Mouse (Mus musculus): ENCODE results near the gene Tuba1c. TPM values are rescaled to one million over a fixed set of nuclear protein-coding genes. Genes with fewer than 3 reads are reported as not detected.
"Not testable (repeated sequence)": the region's sequence is repeated elsewhere in the genome, so short reads cannot be mapped to it uniquely, and the experiment has no call there.

Gene Tuba1c
- total and polyA plus RNA-seq, 3 experiments, result 129 to 163 TPM; not detected in 1

DNA sequence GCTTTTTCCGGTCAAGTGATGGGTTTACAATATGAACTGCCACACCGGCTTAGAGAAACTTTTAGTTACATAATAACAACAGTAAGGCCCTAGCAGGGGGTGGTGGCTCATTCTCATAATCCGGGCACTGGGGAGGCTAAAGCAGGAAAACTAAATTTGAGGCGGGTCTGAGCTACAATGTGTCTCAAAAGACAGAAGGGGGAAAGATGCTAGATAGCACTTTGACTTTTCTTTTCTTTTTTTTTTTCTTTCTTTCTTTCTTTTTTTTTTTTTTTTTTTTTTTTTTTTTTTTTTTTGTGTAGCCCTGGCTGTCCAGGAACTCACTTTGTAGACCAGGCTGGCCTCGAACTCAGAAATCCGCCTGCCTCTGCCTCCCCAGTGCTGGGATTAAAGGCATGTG is 16.0 kb downstream of the Tuba1c start:
- H3K4me1 ChIP-seq (ENCODE audit: control insufficient read depth in 1 of 2, insufficient read depth in 2 of 2, low read length in 2 of 2); H3K79me2 ChIP-seq (ENCODE audit: control insufficient read depth, insufficient read depth, low read length, poor library complexity); DNase-seq (ENCODE audit: low read depth, low spot score); H3K4me3 ChIP-seq (ENCODE audit: control insufficient read depth in 1 of 2, insufficient read depth in 1 of 2, low read depth in 2 of 2, low read length in 2 of 2); H3K27ac ChIP-seq (ENCODE audit: control insufficient read depth, low read depth, low read length); H3K36me3 ChIP-seq (ENCODE audit: control insufficient read depth in 1 of 2, insufficient read depth in 2 of 2, low read length in 2 of 2); H3K9me3 ChIP-seq (replicated peaks; ENCODE audit: insufficient read depth, low read length); H3K27me3 ChIP-seq (ENCODE audit: control insufficient read depth in 1 of 2, insufficient read depth in 2 of 2, low read length in 2 of 2); H3K9ac ChIP-seq (ENCODE audit: control insufficient read depth, low read depth, low read length, poor library complexity, severe bottlenecking): not testable (repeated sequence)
- TF ChIP-seq ZNF384 (IDR thresholded peaks at IDR 0.05; ENCODE audit: low read depth, low read length), result peak; percentile 11; the same call in 1 of the 2 replicates

DNA sequence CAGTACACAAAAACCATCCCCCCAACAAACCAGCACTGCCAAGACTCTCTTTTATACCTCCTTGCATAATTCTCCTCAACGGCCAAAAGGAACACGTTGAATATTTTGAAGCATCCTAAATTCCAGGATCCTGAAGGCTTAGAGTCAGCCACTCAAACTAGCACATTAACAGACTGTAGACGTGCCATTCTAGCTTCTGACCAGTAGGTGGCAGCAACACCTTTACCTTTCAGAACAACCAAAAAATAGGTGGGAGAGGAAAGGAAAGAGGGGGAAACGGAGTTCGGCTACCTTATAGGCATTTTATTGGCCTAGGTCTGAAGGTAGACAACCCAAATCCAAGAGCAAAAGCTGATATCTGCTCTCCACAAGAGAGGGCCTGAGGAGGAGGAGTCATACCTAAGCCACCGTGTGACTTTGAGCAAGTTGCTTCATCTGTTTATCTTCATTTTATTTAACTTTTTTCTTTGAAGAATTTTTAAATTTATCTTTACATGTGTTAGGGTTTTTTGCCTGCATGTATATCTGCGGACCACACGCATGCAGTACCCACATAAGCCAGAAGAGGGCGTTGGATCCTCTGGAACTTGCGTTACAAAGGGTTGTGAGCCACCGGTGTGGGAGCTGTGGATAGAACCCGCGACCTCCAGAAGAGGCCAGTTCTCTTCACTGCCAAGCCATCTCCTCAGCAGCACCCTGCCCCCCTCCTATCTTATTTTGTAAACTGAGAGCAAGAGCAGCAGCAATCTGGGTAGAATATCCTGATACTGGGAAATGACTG is 20.0 kb downstream of the Tuba1c start:
- Histone ChIP-seq H3K79me2 (ENCODE audit: control insufficient read depth, insufficient read depth, low read length, poor library complexity) (no peaks in the 10 kb centered on the region), H3K9me3 (replicated peaks; ENCODE audit: insufficient read depth, low read length) (no peaks in the 10 kb centered on the region), H3K27ac (ENCODE audit: control insufficient read depth, low read depth, low read length) (peak overlapping the region; percentile 17; the same call in 1 of the 2 replicates), H3K4me3 (ENCODE audit: control insufficient read depth in 1 of 2, insufficient read depth in 1 of 2, low read depth in 2 of 2, low read length in 2 of 2) (peak overlapping the region; percentile 21 to 40; a peak in 3 of 4 replicates), H3K9ac (ENCODE audit: control insufficient read depth, low read depth, low read length, poor library complexity, severe bottlenecking) (peak overlapping the region; percentile 52), H3K27me3 (ENCODE audit: control insufficient read depth in 1 of 2, insufficient read depth in 2 of 2, low read length in 2 of 2) (peaks cover 0 to 5% of the 10 kb centered on the region in 2 experiments; a peak in 2 of 4 replicates), H3K36me3 (ENCODE audit: control insufficient read depth in 1 of 2, insufficient read depth in 2 of 2, low read length in 2 of 2) (peaks cover 0 to 3% of the 10 kb centered on the region in 2 experiments; a peak in 1 of 4 replicates), H3K4me1 (ENCODE audit: control insufficient read depth in 1 of 2, insufficient read depth in 2 of 2, low read length in 2 of 2) (peaks cover 2% of the 10 kb centered on the region in 2 experiments; a peak in 2 of 4 replicates)
- peak; percentile 85 for DNase-seq (ENCODE audit: low read depth, low spot score)
- TF ChIP-seq MAZ (IDR thresholded peaks at IDR 0.05; ENCODE audit: low read depth, low read length), result peak; percentile 43; the same call in 1 of the 2 replicates
- TF ChIP-seq ZC3H11A (IDR thresholded peaks at IDR 0.05; ENCODE audit: low read depth, low read length), result peak; percentile 66
- no peak for TF ChIP-seq GATA1 (IDR thresholded peaks at IDR 0.05; ENCODE audit: low read depth, low read length)
- TF ChIP-seq USF2 (IDR thresholded peaks at IDR 0.05; ENCODE audit: borderline replicate concordance in 1 of 2, insufficient read depth in 1 of 2, low read depth in 1 of 2, low read length in 2 of 2), result no peak
- TF ChIP-seq MAX (IDR thresholded peaks at IDR 0.05; ENCODE audit: low read length), result 0 out of 2 replicates have a peak, but pooled peaks have one; percentile 10
- peak; percentile 73 for TF ChIP-seq SMC3 (IDR thresholded peaks at IDR 0.05; ENCODE audit: low read depth, low read length)
- TF ChIP-seq RCOR1 (IDR thresholded peaks at IDR 0.05; ENCODE audit: low read depth, low read length), result no peak
- no peak for TF ChIP-seq MXI1 (IDR thresholded peaks at IDR 0.05; ENCODE audit: low read depth, low read length)
- no peak for TF ChIP-seq ELF1 (IDR thresholded peaks at IDR 0.05; ENCODE audit: low read depth, low read length)
- no peak for TF ChIP-seq POLR2A (IDR thresholded peaks at IDR 0.05; ENCODE audit: control insufficient read depth in 1 of 2, insufficient read depth in 1 of 2, low read depth in 1 of 2, low read length in 2 of 2, poor library complexity in 1 of 2)
- TF ChIP-seq RAD21 (IDR thresholded peaks at IDR 0.05; ENCODE audit: low read depth, low read length), result peak; percentile 93
- TF ChIP-seq MEF2A (IDR thresholded peaks at IDR 0.05; ENCODE audit: extremely low read depth, insufficient replicate concordance, low read depth, low read length, poor library complexity, severe bottlenecking), result no peak
- TF ChIP-seq CTCF (IDR thresholded peaks at IDR 0.05 in 2 of 3, conservative IDR thresholded peaks at IDR 0.05 in 1 of 3; ENCODE audit: control insufficient read depth in 1 of 3, insufficient read depth in 1 of 3, low read depth in 2 of 3, low read length in 3 of 3, poor library complexity in 1 of 3, severe bottlenecking in 1 of 3), result peak; percentile 75 to 94 (median 85)
- peak; percentile 60 for TF ChIP-seq ZNF384 (IDR thresholded peaks at IDR 0.05; ENCODE audit: low read depth, low read length)
- 0 out of 2 replicates have a peak, but pooled peaks have one; percentile 48 for TF ChIP-seq SIN3A (IDR thresholded peaks at IDR 0.05; ENCODE audit: low read length)
- no peak for TF ChIP-seq UBTF (IDR thresholded peaks at IDR 0.05; ENCODE audit: borderline replicate concordance, insufficient read depth, low read depth, low read length)
- no peak for TF ChIP-seq EP300 (IDR thresholded peaks at IDR 0.05; ENCODE audit: low read depth in 1 of 2, low read length in 2 of 2)
- no peak for TF ChIP-seq HCFC1 (IDR thresholded peaks at IDR 0.05; ENCODE audit: low read depth, low read length)
